ENCODE assay signal across 11 mouse cellular contexts in the genomic region with DNA sequence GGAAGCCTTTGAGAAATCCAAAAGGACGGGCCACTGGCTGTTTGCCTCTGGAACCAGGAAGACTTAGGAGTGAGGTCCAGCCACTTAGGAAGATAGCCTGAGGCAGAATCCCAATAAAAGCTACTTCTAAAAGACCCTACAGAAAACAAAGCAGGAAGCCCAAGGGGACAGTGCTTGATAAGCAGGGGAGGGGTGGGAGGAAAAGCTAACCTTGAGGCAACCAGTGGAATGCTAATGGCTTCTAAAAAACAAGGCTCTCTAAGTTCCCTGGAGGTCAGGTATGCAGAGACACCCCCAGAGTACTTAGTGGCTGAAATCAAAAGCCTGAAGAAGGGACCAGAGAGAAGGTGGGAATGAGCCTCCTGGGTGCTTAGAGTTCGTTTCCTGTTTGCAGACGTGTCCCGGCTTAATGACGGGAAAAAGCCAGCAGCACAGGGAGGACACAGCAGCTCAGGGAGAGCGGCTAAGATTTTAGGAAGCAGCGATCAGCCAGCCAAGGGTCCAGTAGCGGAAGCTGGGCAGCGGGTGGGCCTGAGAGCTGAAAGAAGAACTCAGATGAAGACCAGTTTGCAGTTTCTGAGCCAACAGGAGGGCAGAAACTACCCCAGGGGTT. TPM values are rescaled to one million over a fixed set of nuclear protein-coding genes. Genes with fewer than 3 reads are reported as not detected.
DNase-seq lines count a peak whose midpoint lies in the region; ATAC-seq and TF ChIP-seq lines count a peak whose summit lies in the region.
"Had no signal": no experiment of that assay in that cellular context is flagged by ENCODE, and none has a peak within 500 bp of the region (broad histone marks: within the 10 kb centered on the region; RNA-seq: fewer than 3 reads in every experiment).

No protein-coding gene starts in this region.

- H3K4me1 ChIP-seq in heart, embryonic 11.5 days (ENCODE audit: control insufficient read depth, insufficient read depth, low read length) = peaks cover 13% of the 10 kb centered on the region
- H3K4me1 ChIP-seq in kidney, postnatal 0 days (replicated peaks; ENCODE audit: insufficient read depth, low read length) = peaks cover 12% of the 10 kb centered on the region
- peaks cover 9% of the 10 kb centered on the region for H3K4me1 ChIP-seq in ES-Bruce4 (ENCODE audit: control insufficient read depth, insufficient read depth, low read length)
- peaks cover 23% of the 10 kb centered on the region for H3K4me1 ChIP-seq in hindbrain, embryonic 12.5 days
- H3K4me1 ChIP-seq: liver, embryonic 15.5 days had no signal

- TF ChIP-seq POLR2A in ES-Bruce4 (IDR thresholded peaks at IDR 0.05; ENCODE audit: insufficient read depth, low read length) = no peak

- H3K36me3 ChIP-seq in heart, embryonic 11.5 days (ENCODE audit: control insufficient read depth, insufficient read depth, low read length) = no peaks in the 10 kb centered on the region
- no peaks in the 10 kb centered on the region for H3K36me3 ChIP-seq in kidney, postnatal 0 days (ENCODE audit: insufficient read depth, low read length)
- H3K36me3 ChIP-seq in ES-Bruce4 (ENCODE audit: control insufficient read depth, insufficient read depth, low read length, poor library complexity, severe bottlenecking) = no peaks in the 10 kb centered on the region
- H3K36me3 ChIP-seq in hindbrain, embryonic 12.5 days = no peaks in the 10 kb centered on the region
- H3K36me3 ChIP-seq: liver, embryonic 15.5 days had no signal

- H3K4me3 ChIP-seq in heart, embryonic 11.5 days (ENCODE audit: low read depth, low read length) = no peak overlapping the region
- H3K4me3 ChIP-seq in kidney, postnatal 0 days (replicated peaks; ENCODE audit: low read depth, low read length) = no peak overlapping the region
- H3K4me3 ChIP-seq in ES-Bruce4 (ENCODE audit: low read depth, low read length) = no peak overlapping the region
- H3K4me3 ChIP-seq in hindbrain, embryonic 12.5 days = no peak overlapping the region
- H3K4me3 ChIP-seq: liver, embryonic 15.5 days had no signal

- H3K27me3 ChIP-seq in heart, embryonic 11.5 days (ENCODE audit: control insufficient read depth, insufficient read depth, low read length) = 0 out of 2 replicates have a peak, but pooled peaks cover 2% of the 10 kb centered on the region
- H3K27me3 ChIP-seq in kidney, postnatal 0 days (ENCODE audit: insufficient read depth, low read length) = no peaks in the 10 kb centered on the region
- no peaks in the 10 kb centered on the region for H3K27me3 ChIP-seq in ES-Bruce4 (ENCODE audit: control insufficient read depth, insufficient read depth, low read length, poor library complexity, severe bottlenecking)
- no peaks in the 10 kb centered on the region; the same call in 1 of the 2 replicates for H3K27me3 ChIP-seq in hindbrain, embryonic 12.5 days

- peak overlapping the region; percentile 44 for H3K4me2 ChIP-seq in heart, embryonic 11.5 days
- peak overlapping the region; percentile 21; the same call in 1 of the 2 replicates for H3K4me2 ChIP-seq in kidney, postnatal 0 days (ENCODE audit: low read length)
- peak overlapping the region; percentile 15; the same call in 1 of the 2 replicates for H3K4me2 ChIP-seq in hindbrain, embryonic 12.5 days (replicated peaks)
- H3K4me2 ChIP-seq: liver, embryonic 15.5 days had no signal

- H3K9ac ChIP-seq in heart, embryonic 11.5 days (ENCODE audit: low read depth, low read length) = 0 out of 2 replicates have a peak overlapping the region, but pooled peaks have one; percentile 56
- no peak overlapping the region for H3K9ac ChIP-seq in kidney, postnatal 0 days (ENCODE audit: low read depth, low read length)
- H3K9ac ChIP-seq in ES-Bruce4 (ENCODE audit: low read depth, poor library complexity, severe bottlenecking) = no peak overlapping the region
- H3K9ac ChIP-seq in hindbrain, embryonic 12.5 days = no peak overlapping the region
- H3K9ac ChIP-seq: liver, embryonic 15.5 days had no signal

- H3K27ac ChIP-seq in heart, embryonic 11.5 days (ENCODE audit: low read depth, low read length) = no peak overlapping the region
- no peak overlapping the region for H3K27ac ChIP-seq in kidney, postnatal 0 days
- peak overlapping the region; percentile 43 for H3K27ac ChIP-seq in ES-Bruce4 (ENCODE audit: insufficient read depth, low read length)
- no peak overlapping the region for H3K27ac ChIP-seq in hindbrain, embryonic 12.5 days
- H3K27ac ChIP-seq: liver, embryonic 15.5 days had no signal

- 12% methylated on average over 9 of the region's 9 CpGs for WGBS in heart, embryonic 11.5 days (ENCODE audit: insufficient replicate concordance)
- 12% methylated on average over 9 of the region's 9 CpGs for WGBS in kidney, postnatal 0 days
- WGBS in hindbrain, embryonic 12.5 days = 19% methylated on average over 9 of the region's 9 CpGs

- no peak for DNase-seq in heart, adult 8-10 months (ENCODE audit: low spot score)
- DNase-seq in kidney, postnatal 0 days (ENCODE audit: low spot score) = peak; percentile 38
- no peak for DNase-seq in kidney, postnatal 36 days
- DNase-seq in thymus, postnatal 36 days = no peak
- no peak for DNase-seq in urinary bladder, adult 2 months (ENCODE audit: low spot score)
- DNase-seq: cerebellum, adult 2 months; thymus, postnatal 14 days had no signal

- ATAC-seq in heart, embryonic 11.5 days (replicated peaks; ENCODE audit: insufficient number of reproducible peaks, low FRiP score, low TSS enrichment) = no peak
- no peak for ATAC-seq in kidney, postnatal 0 days (replicated peaks; ENCODE audit: low FRiP score, low read depth)
- ATAC-seq in hindbrain, embryonic 12.5 days (ENCODE audit: low FRiP score) = no peak

- 0 out of 2 replicates have a peak, but pooled peaks have one; percentile 72 for TF ChIP-seq EP300 in ES-Bruce4 (IDR thresholded peaks at IDR 0.05; ENCODE audit: insufficient read depth, low read depth, low read length)

- H3K9me3 ChIP-seq in heart, embryonic 11.5 days (replicated peaks; ENCODE audit: control insufficient read depth, low read length) = no peaks in the 10 kb centered on the region
- no peaks in the 10 kb centered on the region for H3K9me3 ChIP-seq in kidney, postnatal 0 days (replicated peaks; ENCODE audit: low read length)
- no peaks in the 10 kb centered on the region for H3K9me3 ChIP-seq in ES-Bruce4 (replicated peaks; ENCODE audit: control insufficient read depth, insufficient read depth, low read length, poor library complexity, severe bottlenecking)
- H3K9me3 ChIP-seq in hindbrain, embryonic 12.5 days (replicated peaks) = no peaks in the 10 kb centered on the region
- H3K9me3 ChIP-seq: liver, embryonic 15.5 days had no signal

- no peak for TF ChIP-seq CTCF in kidney, postnatal 0 days (IDR thresholded peaks at IDR 0.05; ENCODE audit: low read depth)
- no peak for TF ChIP-seq CTCF in ES-Bruce4 (IDR thresholded peaks at IDR 0.05; ENCODE audit: low read depth, low read length)

RNA-seq across cellular contexts. Expression of a gene that starts 30.4 kb away (rescaled TPM):
- polyA plus RNA-seq in heart, embryonic 11.5 days (2014; fragmentation: Nextera tagmentation; extraction: Ambion mirVana) = 36.5 and 43.6 TPM in 2 replicates
- total RNA-seq in heart, adult 8-10 months (2022) = under 1 TPM in 3 of 4 experiments, not detected in 1; 0.03 TPM
- polyA plus RNA-seq in kidney, postnatal 0 days (2015; fragmentation: Nextera tagmentation; extraction: Ambion mirVana) = 35.4 and 40.8 TPM in 2 replicates
- 60.1 and 62.5 TPM in 2 replicates for polyA plus RNA-seq in ES-Bruce4 (2011; ENCODE audit: insufficient read depth, insufficient read length, low read depth, missing spikeins)
- 578 and 604 TPM in 2 replicates for polyA plus RNA-seq in hindbrain, embryonic 12.5 days (2016; fragmentation: Nextera tagmentation; extraction: Ambion mirVana)
- 0.31 and 0.33 TPM in 2 replicates for polyA plus RNA-seq in urinary bladder, adult 2 months (2012; rRNA removed)

Comparison
In these comparisons a context has a peak if more than half of its experiments do, and no peak if none do; other contexts are left out.
1. RNA of a gene that starts 30.4 kb away (polyA plus RNA-seq): 578 to 604 TPM in hindbrain, embryonic 12.5 days, 60.1 to 62.5 TPM in ES-Bruce4, 36.5 to 43.6 TPM in heart, embryonic 11.5 days and 35.4 to 40.8 TPM in kidney, postnatal 0 days; 0.31 to 0.33 TPM in urinary bladder, adult 2 months; every median in the first group is over 10 times any median in the second.
2. Peak in every context shown above with its lines, with median percentiles within 50 percentile points of each other: H3K4me2 ChIP-seq.